Mouse (Mus musculus) mature B cell (primary cell): Measurements from ENCODE around the gene Pcdh9.
"Not testable (repeated sequence)": the region's sequence is repeated elsewhere in the genome, so short reads cannot be mapped to it uniquely, and the experiment has no call there.

Experiments used
- in situ Hi-C: fragments of 300-500 bp; cut with MboI; formaldehyde crosslinking; loops from 2 replicates; pipeline ENCODE4 v1.14.3; 2019

The Pcdh9 gene

DNA sequence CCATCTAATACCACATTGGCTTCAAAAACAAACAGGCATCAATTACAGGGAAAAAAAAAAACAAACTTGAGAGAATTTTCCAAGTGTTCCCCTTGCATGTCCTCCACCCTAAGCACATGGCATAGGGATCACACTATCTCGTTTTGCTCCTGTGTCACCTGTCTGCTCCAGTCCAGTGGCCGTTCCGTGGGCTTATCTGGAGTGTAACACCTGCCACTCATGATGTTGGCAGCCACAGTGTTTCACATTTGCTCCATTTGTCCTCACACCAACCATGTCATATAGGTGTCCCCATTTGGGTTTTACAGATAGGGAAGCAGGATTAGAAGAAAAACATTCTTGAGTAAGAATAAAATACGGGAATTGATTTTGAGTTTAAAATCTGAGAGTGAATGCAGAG, 514.3 kb downstream of the Pcdh9 start:
- in situ Hi-C loops: no loop called here

DNA sequence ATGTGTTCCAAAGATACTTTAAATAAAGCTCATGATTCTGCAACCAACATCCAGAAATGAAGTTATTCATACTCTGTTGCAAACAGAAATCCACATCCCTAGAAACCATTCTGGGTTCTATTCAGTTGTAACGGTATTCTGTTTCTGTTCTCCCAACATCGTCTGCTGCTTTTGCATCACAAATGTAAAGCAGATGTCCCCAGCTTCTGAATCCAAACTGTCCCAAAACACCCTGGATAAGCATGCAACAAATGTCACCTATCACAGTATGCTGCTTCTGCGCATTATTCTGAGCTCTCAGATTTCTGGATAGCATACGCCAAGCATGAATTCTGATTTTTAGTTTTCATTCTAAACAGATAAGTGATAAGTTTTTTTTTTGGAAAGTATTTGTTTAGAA, 516.3 kb downstream of the Pcdh9 start:
- in situ Hi-C loops: no loop called here

DNA sequence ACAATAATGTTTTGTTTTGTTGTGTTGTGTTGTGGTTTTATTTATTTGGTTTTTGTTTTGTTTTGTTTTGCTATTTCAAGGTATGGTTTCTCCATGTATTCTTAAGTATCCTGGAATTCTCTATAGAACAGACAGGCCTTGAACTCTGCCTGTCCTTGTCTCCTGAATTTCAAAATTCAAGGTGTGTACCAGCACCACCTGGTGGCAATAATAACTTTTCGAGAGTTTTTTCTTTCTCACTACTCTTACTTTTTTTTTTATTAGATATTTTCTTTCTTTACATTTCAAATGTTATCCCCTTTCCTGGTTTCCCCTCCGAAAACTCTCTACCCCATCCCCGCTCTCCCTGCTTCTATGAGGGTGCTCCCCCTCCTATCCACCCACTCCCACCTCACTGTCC, 536.3 kb downstream of the Pcdh9 start:
- in situ Hi-C loops: no loop called here

DNA sequence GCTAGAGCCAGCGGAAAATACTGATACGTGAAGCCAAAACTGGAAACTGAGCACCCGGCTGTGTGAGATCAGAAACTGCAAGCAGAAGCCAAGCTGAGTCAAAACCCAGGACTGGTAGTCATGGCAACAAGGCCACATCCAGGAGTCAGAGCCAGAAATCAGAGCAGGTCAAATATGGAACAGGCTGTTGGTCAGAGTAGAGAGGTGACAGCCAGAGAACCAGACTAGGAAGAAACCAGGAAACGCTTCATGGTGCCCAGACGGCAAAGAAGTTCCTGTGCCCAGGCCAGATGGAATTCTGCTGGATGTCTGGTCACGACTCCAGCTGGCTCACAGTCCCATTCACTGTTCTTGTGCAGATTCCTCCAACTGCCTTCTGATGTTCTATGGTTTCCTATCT, 539.6 kb downstream of the Pcdh9 start:
- in situ Hi-C loops: no loop called here

DNA sequence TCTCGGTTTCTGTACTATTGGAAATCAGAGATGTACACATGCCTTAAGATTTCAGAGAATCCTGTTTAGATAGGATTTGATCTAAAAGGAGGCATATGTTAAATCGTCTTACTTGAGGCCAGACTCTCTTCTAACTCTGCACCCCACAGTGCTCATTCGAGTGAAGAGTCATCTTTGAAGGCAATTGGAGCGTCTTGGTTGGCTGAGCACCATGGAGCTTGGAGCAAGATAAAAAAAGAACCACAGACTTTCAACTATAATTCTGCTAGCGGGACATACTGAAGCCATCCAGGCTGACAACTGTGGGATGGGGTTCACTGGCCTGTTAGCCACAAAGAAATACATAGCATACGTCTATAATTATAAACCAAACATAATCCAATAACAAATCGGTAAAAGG, 541.3 kb downstream of the Pcdh9 start:
- in situ Hi-C loops: no loop called here

DNA sequence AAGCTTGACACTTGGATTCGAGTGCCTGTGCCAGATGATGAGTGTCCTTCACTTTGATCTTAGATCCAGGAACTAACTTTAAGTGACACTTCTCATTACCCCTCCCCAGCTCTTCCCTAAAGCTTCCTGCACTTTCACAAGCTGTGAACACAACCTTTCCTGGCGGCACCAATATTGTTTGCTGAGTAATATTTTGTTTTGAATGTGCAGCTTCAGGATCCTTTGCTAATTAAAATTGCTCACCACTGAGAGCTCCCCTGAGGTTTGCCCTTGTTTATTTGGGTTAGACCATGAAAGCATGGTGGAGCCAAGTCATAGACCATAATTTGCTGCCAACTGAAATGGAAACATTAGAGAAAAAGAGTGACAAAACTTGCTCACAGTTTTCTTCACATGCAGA, 543.4 kb downstream of the Pcdh9 start:
- in situ Hi-C loops: no loop called here

DNA sequence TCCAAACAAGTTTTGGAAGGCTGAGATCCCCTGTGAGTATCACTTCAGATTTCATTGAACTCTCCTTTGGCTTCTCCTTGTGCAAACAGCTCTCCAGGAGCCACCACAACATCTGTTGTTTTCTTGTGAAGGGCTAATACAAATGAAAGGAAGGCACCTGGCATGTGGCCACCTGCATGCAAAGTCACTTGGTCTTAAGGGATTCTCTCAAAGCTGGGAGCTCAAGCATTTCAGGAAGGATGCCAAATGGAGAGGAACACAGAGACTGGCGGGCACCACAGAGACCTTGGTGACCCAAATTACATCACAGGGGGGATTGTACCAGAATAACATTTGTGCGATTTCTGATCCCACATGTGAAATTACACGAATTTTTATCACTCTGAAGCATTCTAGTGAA, 547.7 kb downstream of the Pcdh9 start:
- in situ Hi-C loops: no loop called here

DNA sequence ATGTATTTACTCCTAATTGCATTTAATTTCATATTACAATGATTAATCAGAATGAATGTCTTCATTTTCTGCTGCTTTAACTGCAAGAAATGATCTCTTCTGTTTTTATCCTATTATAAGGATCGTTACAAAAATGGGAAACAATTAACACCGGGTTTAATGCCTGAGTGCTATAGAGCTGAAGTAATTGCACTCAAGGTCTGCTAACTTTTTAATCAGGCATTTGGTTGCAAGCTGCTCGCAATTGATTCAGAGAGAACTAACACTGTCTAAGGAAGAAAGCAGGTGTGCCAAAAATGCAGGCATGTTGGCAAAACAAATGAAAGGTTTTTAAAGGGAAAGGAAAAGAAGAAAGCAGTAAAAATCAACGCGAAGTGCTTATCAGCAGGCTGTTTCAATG, 549.1 kb downstream of the Pcdh9 start:
- in situ Hi-C loops: no loop called here

DNA sequence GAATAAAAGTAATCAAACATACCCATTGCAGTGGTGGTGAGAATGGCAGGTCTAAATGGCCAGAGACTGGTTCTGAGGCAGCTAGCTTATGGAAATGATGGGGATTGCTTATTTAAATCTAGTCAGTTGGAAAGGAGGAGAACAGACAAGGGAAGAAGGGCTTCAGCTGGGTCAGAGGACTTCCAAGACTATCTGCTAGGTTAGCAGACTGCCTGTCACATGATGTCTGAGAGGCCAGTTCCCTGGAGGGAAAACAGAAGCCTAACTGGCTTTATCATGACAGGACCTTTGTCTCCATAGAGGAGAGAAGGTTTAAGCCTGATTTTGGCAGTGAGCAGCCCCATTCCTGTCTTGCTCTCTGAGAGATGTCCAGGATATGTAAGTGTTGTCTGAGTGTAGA, 561.2 kb downstream of the Pcdh9 start:
- in situ Hi-C loops: no loop called here

DNA sequence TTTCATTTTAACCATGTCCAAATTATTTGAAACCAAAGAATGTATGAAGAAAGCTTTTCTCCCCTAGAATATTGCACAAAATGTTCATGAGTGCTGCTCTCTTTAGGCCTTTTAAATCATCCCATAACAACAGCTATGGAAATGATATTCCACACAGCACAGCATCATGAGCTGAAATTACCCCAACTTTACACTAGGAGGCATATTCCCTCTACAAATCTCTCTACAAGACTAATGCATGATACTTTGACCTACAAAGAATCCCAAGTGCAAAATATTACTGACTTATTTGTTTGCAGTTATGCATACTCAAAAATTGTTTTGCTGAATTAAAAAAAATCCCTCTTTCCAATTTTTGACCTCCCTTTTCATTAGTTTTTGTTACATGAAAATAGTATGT, 573.1 kb downstream of the Pcdh9 start:
- in situ Hi-C loops: no loop called here

DNA sequence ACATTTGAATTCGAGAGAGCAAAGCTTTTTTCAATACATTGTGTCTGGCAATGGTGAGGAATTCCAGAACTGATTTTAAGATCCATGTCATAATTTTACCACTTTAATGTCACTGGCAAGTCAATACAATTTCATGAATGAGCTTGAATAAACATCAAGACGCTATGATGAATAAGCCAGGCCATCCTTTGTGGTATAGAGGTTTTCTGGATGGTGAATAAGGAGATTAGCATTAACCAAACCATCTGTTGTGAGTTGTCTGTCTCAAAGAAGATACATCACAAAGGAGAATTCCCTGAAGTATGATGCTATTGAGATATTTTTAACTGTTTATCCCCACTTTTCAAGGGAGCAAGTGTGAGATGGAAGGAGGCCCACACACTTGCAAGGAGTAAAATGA, 602.1 kb downstream of the Pcdh9 start:
- in situ Hi-C loops: no loop called here

DNA sequence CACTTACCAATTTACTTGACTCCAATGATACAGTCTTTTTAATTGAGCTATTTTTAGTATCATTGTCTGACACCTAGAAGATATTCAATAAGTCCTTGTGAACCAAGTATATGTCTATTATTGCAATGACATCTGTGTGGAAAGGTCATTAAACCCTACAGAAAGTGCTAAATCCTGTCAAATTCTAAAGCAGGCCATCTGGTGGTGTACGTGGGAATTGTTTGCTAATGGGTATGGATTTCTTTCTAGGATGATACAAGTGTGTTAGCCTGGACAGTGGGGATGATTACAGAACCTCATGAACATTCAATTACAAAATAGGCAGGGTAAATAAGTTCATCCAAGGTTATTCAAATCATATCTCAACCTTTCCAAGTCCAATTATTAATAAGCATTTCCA, 602.8 kb downstream of the Pcdh9 start:
- in situ Hi-C loops: no loop called here

DNA sequence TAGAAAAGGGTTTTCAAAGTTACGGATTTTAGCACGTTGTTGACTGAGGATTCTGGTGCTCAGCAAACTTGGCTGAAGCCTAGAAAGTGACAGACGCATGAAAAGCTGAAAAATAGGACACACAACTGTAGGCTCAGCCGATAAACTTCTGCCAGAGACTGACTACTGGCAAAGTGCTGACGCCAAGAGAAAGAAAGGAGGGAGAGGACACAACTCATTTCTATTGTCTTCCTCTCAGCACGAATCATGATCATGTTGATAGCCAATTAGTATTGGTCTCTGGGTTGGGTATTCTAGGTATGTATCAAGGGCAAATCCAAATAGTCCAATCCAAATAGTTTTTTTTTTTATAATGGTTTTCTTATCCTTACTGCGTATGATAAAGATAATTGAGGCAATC, 605.3 kb downstream of the Pcdh9 start:
- in situ Hi-C loops: no loop called here

DNA sequence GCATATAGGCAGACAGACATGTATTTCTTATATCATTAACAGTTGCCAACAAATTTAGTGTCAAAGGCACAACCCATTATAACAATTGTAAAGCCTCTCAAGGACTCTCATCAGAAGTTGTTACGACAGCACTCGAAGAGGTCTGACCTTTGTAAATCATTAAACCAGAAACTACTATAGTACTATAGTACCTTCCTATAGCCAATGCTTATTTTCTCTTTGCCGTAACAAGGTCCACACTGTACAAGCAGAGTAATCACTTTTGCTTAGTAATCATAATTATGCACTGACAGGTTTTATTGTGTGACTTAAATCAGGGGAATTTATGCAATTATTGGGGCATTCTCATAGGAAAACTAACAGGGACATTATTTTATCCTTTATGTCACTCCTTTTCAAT, 606.5 kb downstream of the Pcdh9 start:
- in situ Hi-C loops: no loop called here

DNA sequence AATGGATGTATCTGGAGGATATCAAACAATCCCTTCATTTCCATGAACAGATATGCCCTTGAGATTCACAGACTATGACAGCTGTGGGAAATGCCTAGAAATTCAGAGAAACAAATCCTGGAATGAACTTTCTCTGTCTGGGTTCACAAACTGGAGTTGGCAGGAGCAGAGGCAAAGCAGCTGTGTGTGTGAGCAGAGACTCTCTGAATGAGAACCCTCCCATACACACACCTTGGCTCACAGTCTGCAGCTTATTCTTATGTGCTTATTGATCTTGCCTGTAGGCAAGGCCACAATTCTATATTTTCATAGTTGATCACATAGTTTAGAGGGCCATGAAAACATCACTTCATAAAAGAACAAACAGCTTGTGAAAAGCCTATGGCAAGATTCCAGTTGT, 614.8 kb downstream of the Pcdh9 start:
- in situ Hi-C loops: no loop called here

DNA sequence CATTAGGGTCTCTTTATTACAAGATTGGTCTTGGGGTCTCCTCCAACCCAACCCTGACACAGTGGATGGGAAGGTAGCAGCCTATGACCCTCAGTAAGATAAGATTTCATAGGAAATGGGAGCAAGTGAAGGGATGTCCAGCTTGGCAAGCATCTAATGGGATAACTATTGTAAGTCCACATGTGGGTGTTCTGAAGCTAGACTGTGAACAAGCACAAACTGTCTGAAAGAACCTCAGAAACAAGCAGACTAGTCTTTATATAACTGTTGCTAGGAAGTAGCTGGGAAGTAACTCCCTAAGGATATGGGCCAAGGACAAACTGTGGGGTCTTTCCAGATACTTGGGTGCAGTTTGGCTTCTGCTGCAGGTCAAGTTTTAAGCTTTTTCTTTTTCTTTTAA, 615.7 kb downstream of the Pcdh9 start:
- in situ Hi-C loops: no loop called here

DNA sequence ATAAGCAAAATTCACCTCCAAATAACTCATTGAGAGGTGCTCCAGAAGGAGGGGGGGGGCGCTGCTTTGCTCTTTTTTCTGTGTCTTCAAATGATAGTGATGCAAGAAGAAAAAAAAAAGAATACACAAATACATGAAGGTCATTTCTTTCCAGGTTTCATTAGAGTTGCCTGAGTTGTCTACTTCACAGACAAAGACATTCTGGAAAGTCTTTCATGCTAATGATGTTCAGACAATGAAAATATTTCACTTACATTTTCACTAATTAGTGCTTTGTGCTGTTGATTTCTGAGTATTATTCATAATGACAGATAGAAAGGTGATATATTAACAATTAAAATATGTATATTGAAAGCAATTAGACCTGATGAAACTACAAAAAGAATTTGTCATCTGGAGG, 637.1 kb downstream of the Pcdh9 start:
- in situ Hi-C loops: no loop called here

DNA sequence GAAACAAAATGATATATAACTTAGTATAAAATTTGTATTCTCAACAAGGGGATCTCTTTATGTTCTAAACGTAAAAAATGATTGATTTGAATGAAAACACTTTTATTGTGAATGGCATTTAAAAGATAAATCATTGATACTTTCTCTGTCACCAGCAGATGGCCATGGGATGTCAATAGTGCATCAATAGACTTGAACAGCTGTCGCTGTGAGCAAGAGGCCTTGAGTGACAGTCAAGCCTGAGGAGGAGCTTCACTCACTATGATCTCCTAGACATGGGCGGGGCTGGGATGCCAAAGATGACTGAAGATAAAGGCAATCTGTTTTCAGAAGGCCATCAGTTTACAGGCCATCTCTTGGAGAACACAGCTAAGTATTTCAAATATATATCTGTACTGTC, 650.2 kb downstream of the Pcdh9 start:
- in situ Hi-C loops: no loop called here

DNA sequence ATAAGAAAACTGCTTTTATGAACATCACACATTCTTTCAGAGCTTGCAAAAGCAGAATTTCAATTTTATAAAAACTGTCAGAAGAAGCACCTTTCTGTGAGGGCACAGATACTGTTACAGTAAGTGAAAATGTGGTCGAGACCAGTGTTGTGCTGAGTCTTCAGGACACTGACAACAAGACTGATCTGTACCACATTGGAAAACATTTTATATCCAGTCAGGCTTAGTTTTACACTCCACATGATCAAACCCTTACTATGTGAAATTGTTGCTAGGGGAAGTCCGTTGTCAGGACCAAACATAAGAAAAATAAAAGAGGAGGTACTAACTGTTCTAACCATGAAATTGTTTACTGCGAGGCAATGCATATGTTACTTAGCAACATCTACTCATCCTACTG, 656.1 kb downstream of the Pcdh9 start:
- in situ Hi-C loops: no loop called here

DNA sequence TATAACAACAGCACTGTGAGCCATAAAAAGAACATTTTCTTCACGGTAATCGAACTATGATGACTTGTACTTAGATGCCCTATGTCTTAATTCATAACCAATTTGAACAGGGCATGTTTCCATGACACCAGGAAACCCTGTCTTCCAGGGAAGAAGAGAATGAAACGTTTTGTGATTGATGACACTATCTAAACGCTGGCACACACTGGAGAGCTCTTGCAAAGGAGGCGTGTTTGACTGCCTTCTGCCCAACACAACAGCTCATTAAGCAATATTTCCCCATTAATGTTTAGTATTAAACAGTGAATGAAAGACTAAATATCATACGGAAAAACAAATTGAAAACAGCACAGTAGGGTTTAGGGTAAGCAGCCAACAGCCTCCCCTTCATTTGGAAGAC, 656.9 kb downstream of the Pcdh9 start:
- in situ Hi-C loops: no loop called here

DNA sequence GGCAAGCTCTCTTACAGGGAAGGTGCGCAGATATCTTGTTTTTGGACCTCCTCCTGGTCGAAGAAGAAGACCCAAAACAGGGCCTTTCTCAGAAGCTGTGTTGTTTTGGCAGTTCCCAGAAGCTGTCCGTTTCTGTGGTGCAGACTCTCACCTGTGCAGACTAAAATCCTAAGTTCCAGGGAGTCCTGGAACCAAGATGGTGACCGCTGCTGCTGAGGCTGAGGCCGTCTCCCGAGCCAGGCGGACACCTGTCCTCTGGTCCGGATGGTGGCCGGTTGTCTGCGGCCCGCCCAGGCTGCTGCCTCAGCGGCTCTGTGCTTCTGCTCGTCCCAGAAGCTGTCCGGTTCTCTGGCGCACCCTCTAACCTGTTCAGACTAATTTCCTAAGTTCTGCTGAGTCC, 675.6 kb downstream of the Pcdh9 start:
- in situ Hi-C loops: not testable (repeated sequence)

DNA sequence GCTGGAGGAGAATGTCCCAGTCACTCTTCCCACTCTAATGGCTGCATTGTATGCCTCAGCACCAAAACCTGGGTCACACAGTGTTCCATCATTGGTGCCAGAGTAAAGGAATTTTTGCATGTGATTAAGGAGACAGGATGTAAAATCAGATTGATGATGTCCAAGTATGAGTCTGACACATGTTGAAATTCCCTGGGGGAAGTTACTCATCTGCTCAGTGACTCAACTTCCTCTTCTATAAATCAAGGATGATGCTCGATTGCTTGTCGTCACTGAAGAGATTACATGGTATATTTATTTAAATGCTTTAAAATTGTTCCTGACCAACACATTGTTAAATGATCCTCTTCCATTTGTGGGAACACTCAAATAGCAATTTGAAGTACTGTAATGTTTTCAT, 690.7 kb downstream of the Pcdh9 start:
- in situ Hi-C loops: no loop called here

DNA sequence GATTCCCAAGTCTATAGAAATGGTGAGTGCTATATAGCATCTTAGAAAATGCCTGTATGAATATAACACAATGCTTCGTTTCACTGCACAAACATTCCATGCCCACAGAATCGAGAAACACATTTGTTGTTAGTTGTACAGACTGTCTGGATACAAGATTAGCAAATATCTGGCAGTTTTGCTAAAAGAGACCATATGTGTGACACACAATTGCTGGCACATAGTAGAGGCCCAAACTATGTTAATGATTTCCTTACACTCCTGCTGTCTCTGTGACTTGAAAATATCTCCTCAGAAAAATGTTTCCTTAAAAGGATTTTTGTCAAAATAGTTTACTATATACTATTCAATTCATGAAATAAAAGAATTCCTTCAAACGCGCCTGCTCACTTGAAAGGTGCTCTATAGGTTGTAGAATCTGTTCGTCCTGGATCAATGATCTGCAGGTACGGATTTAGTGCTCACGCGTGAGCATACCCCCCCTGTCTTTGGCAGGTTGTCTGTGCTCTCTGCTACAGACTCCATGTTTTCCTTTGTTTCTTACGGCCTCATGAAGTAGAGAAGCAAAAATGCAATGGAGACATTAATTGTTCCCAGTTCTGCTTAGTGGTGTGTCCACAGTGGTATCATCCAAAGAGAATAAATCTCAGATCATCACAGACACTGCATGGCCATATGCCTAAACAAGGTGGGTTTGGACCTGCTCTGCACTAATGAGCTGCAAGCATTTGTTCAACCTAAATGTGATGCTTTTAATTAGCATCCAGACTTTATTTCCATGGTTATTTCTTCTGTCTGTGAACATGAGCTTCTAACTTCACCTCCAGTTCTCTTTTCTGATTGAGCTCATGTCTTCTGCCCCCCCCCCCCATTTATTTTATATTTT, 707.6 kb downstream of the Pcdh9 start:
- in situ Hi-C loops: no loop called here

DNA sequence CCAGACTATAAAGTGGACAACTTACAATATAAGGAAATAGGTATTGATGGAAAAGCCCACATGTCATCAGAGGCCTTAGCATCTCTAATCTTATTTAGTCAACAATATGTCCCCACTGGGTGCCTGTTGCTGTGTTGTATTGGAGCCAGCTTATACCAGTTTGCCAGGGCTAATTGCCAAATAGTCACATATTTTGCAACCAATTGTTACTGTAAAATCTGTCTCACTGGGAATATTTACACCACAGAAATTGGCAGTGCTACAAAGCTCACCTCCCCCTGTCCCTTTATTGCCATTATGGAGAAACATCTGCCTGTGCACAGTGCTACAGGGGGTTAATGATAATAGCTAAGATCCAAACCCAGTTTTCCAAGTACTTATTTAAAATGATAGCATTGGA, 721.3 kb downstream of the Pcdh9 start:
- in situ Hi-C loops: no loop called here
